Mouse (Mus musculus): ENCODE measurements around the gene Masp2. TPM values are rescaled to one million over a fixed set of nuclear protein-coding genes. Genes with fewer than 3 reads are reported as not detected.

Gene Masp2
- polyA plus RNA-seq, 1 experiment from 2014 or later: 0.79 TPM

GRCm38 (mm10) chr4:148570138-148570537 is 32.2 kb upstream of the Masp2 start:
- peaks cover 47% of the 10 kb centered on the region for H3K36me3 ChIP-seq (ENCODE audit: control insufficient read depth, insufficient read depth, low read length)
- ATAC-seq (ENCODE audit: low FRiP score, low TSS enrichment): no peak

GRCm38 (mm10) chr4:148570693-148571295 is 31.6 kb upstream of the Masp2 start:
- no peak overlapping the region for H3K4me3 ChIP-seq (ENCODE audit: low read depth, low read length)
- no peaks in the 10 kb centered on the region for H3K27me3 ChIP-seq (ENCODE audit: control insufficient read depth, insufficient read depth, low read length)
- H3K4me1 ChIP-seq (replicated peaks; ENCODE audit: control insufficient read depth, insufficient read depth): no peaks in the 10 kb centered on the region
- WGBS: 90% methylated on average over 9 of the region's 9 CpGs
- H3K9me3 ChIP-seq (ENCODE audit: control insufficient read depth, low read length): no peaks in the 10 kb centered on the region
- TF ChIP-seq CTCF (IDR thresholded peaks at IDR 0.05; ENCODE audit: low read depth) (no peak), EP300 (optimal IDR thresholded peaks at IDR 0.05) (no peak)
- DNase-seq (ENCODE audit: low spot score) (no peak), ATAC-seq (ENCODE audit: low FRiP score, low TSS enrichment) (no peak)
- H3K4me2 ChIP-seq (replicated peaks; ENCODE audit: low read depth): no peak overlapping the region
- no peak overlapping the region for H3K27ac ChIP-seq (replicated peaks)
- H3K9ac ChIP-seq (ENCODE audit: low read length): no peak overlapping the region
- peaks cover 47% of the 10 kb centered on the region for H3K36me3 ChIP-seq (ENCODE audit: control insufficient read depth, insufficient read depth, low read length)

More at GRCm38 (mm10) chr4:148570138-148570537, 32.2 kb upstream of the Masp2 start:
- Histone ChIP-seq H3K4me1 (replicated peaks; ENCODE audit: control insufficient read depth, insufficient read depth) (no peaks in the 10 kb centered on the region), H3K27ac (replicated peaks) (no peak overlapping the region), H3K9me3 (ENCODE audit: control insufficient read depth, low read length) (no peaks in the 10 kb centered on the region), H3K4me2 (replicated peaks; ENCODE audit: low read depth) (no peak overlapping the region), H3K27me3 (ENCODE audit: control insufficient read depth, insufficient read depth, low read length) (no peaks in the 10 kb centered on the region), H3K9ac (ENCODE audit: low read length) (no peak overlapping the region), H3K4me3 (ENCODE audit: low read depth, low read length) (no peak overlapping the region)
- DNase-seq (ENCODE audit: low spot score): no peak
- no peak for TF ChIP-seq EP300 (optimal IDR thresholded peaks at IDR 0.05)
- TF ChIP-seq CTCF (IDR thresholded peaks at IDR 0.05; ENCODE audit: low read depth): no peak
- 88% methylated on average over 10 of the region's 10 CpGs for WGBS

GRCm38 (mm10) chr4:148573222-148573621 is 29.1 kb upstream of the Masp2 start:
- DNase-seq (ENCODE audit: low spot score): no peak
- Histone ChIP-seq H3K36me3 (ENCODE audit: control insufficient read depth, insufficient read depth, low read length) (peaks cover 47% of the 10 kb centered on the region), H3K27me3 (ENCODE audit: control insufficient read depth, insufficient read depth, low read length) (no peaks in the 10 kb centered on the region), H3K4me3 (ENCODE audit: low read depth, low read length) (no peak overlapping the region), H3K9ac (ENCODE audit: low read length) (no peak overlapping the region), H3K27ac (replicated peaks) (no peak overlapping the region), H3K4me2 (replicated peaks; ENCODE audit: low read depth) (no peak overlapping the region), H3K9me3 (ENCODE audit: control insufficient read depth, low read length) (no peaks in the 10 kb centered on the region), H3K4me1 (replicated peaks; ENCODE audit: control insufficient read depth, insufficient read depth) (no peaks in the 10 kb centered on the region)
- TF ChIP-seq EP300 (optimal IDR thresholded peaks at IDR 0.05) (no peak), CTCF (IDR thresholded peaks at IDR 0.05; ENCODE audit: low read depth) (no peak)
- ATAC-seq (ENCODE audit: low FRiP score, low TSS enrichment): peak; percentile 72
- WGBS: 83% methylated on average over 7 of the region's 7 CpGs

GRCm38 (mm10) chr4:148580765-148581164 is 21.6 kb upstream of the Masp2 start:
- H3K9me3 ChIP-seq (ENCODE audit: control insufficient read depth, low read length): no peaks in the 10 kb centered on the region
- 84% methylated on average over 9 of the region's 9 CpGs for WGBS
- H3K27ac ChIP-seq (replicated peaks): no peak overlapping the region
- ATAC-seq (ENCODE audit: low FRiP score, low TSS enrichment): no peak
- TF ChIP-seq CTCF (IDR thresholded peaks at IDR 0.05; ENCODE audit: low read depth) (no peak), EP300 (optimal IDR thresholded peaks at IDR 0.05) (no peak)
- H3K27me3 ChIP-seq (ENCODE audit: control insufficient read depth, insufficient read depth, low read length): no peaks in the 10 kb centered on the region
- no peak for DNase-seq (ENCODE audit: low spot score)
- H3K9ac ChIP-seq (ENCODE audit: low read length): no peak overlapping the region
- H3K4me1 ChIP-seq (replicated peaks; ENCODE audit: control insufficient read depth, insufficient read depth): no peaks in the 10 kb centered on the region
- peaks cover 31% of the 10 kb centered on the region for H3K36me3 ChIP-seq (ENCODE audit: control insufficient read depth, insufficient read depth, low read length)
- H3K4me2 ChIP-seq (replicated peaks; ENCODE audit: low read depth): no peak overlapping the region
- no peak overlapping the region for H3K4me3 ChIP-seq (ENCODE audit: low read depth, low read length)

- no peaks in the 10 kb centered on the region for H3K9me3 ChIP-seq (ENCODE audit: control insufficient read depth, low read length)
- no peak overlapping the region for H3K4me2 ChIP-seq (replicated peaks; ENCODE audit: low read depth)
- H3K36me3 ChIP-seq (ENCODE audit: control insufficient read depth, insufficient read depth, low read length): peaks cover 27% of the 10 kb centered on the region
- 81% methylated on average over 5 of the region's 5 CpGs for WGBS
- DNase-seq (ENCODE audit: low spot score) (no peak), ATAC-seq (ENCODE audit: low FRiP score, low TSS enrichment) (no peak)
- no peak overlapping the region for H3K9ac ChIP-seq (ENCODE audit: low read length)
- H3K4me1 ChIP-seq (replicated peaks; ENCODE audit: control insufficient read depth, insufficient read depth): no peaks in the 10 kb centered on the region
- H3K27ac ChIP-seq (replicated peaks): no peak overlapping the region
- no peaks in the 10 kb centered on the region for H3K27me3 ChIP-seq (ENCODE audit: control insufficient read depth, insufficient read depth, low read length)
- no peak overlapping the region for H3K4me3 ChIP-seq (ENCODE audit: low read depth, low read length)
- TF ChIP-seq EP300 (optimal IDR thresholded peaks at IDR 0.05) (no peak), CTCF (IDR thresholded peaks at IDR 0.05; ENCODE audit: low read depth) (no peak)
Observed at GRCm38 (mm10) chr4:148581422-148581821, 20.9 kb upstream of the Masp2 start.

GRCm38 (mm10) chr4:148583257-148583656 is 19.1 kb upstream of the Masp2 start:
- ATAC-seq (ENCODE audit: low FRiP score, low TSS enrichment) (no peak), DNase-seq (ENCODE audit: low spot score) (no peak)
- H3K9ac ChIP-seq (ENCODE audit: low read length): no peak overlapping the region
- 67% methylated on average over 4 of the region's 4 CpGs for WGBS
- no peak overlapping the region for H3K27ac ChIP-seq (replicated peaks)
- no peaks in the 10 kb centered on the region for H3K9me3 ChIP-seq (ENCODE audit: control insufficient read depth, low read length)
- TF ChIP-seq CTCF (IDR thresholded peaks at IDR 0.05; ENCODE audit: low read depth): no peak
- peaks cover 18% of the 10 kb centered on the region; the same call in 1 of the 2 replicates for H3K36me3 ChIP-seq (ENCODE audit: control insufficient read depth, insufficient read depth, low read length)
- no peaks in the 10 kb centered on the region for H3K27me3 ChIP-seq (ENCODE audit: control insufficient read depth, insufficient read depth, low read length)
- H3K4me1 ChIP-seq (replicated peaks; ENCODE audit: control insufficient read depth, insufficient read depth): no peaks in the 10 kb centered on the region
- no peak overlapping the region for H3K4me2 ChIP-seq (replicated peaks; ENCODE audit: low read depth)
- H3K4me3 ChIP-seq (ENCODE audit: low read depth, low read length): no peak overlapping the region

Measured in stomach, postnatal 0 days (tissue).